In genomic region chr16:87709971-87710370, GRCm38 (mm10) we compare ENCODE assay signal across 22 mouse cellular contexts.
"Had no signal": no experiment of that assay in that cellular context is flagged by ENCODE, and none has a peak within 500 bp of the region (broad histone marks: within the 10 kb centered on the region; RNA-seq: fewer than 3 reads in every experiment).

No protein-coding gene starts in this region.

- H3K9me3 ChIP-seq: heart, embryonic 12.5 days; hindbrain, embryonic 10.5 days; hindbrain, embryonic 12.5 days; intestine, embryonic 15.5 days; limb, embryonic 10.5 days; limb, embryonic 12.5 days had no signal

- H3K9ac ChIP-seq: forebrain, postnatal 0 days; heart, embryonic 12.5 days; hindbrain, embryonic 12.5 days; hindbrain, embryonic 14.5 days; intestine, embryonic 15.5 days; limb, embryonic 12.5 days; liver, embryonic 14.5 days had no signal

- H3K27ac ChIP-seq: heart, adult 2 months; hindbrain, embryonic 10.5 days; hindbrain, embryonic 12.5 days; hindbrain, embryonic 14.5 days; intestine, embryonic 15.5 days; layer of hippocampus, adult 2 months; left cerebral cortex, adult 2 months; limb, embryonic 10.5 days; limb, embryonic 12.5 days; liver, embryonic 14.5 days had no signal

- ATAC-seq: forebrain, postnatal 0 days; hindbrain, embryonic 16.5 days; intestine, embryonic 15.5 days had no signal

- H3K36me3 ChIP-seq: heart, embryonic 12.5 days; hindbrain, embryonic 10.5 days; hindbrain, embryonic 12.5 days; intestine, embryonic 15.5 days; limb, embryonic 10.5 days; limb, embryonic 12.5 days had no signal

- H3K4me2 ChIP-seq: heart, embryonic 12.5 days; hindbrain, embryonic 12.5 days; hindbrain, embryonic 14.5 days; intestine, embryonic 15.5 days; limb, embryonic 12.5 days had no signal

- H3K27me3 ChIP-seq: heart, embryonic 12.5 days; hindbrain, embryonic 12.5 days; intestine, embryonic 15.5 days; limb, embryonic 12.5 days had no signal

- DNase-seq: forebrain, postnatal 0 days; gastrocnemius, postnatal 14 days; gastrocnemius, postnatal 36 days; heart, postnatal 10 days; heart, postnatal 4 days; kidney, adult 18-20 months; kidney, adult 8-10 months; kidney, postnatal 10 days; kidney, postnatal 25 days; kidney, postnatal 4 days had no signal

- H3K4me3 ChIP-seq: heart, adult 2 months; heart, embryonic 12.5 days; hindbrain, embryonic 10.5 days; hindbrain, embryonic 12.5 days; intestine, embryonic 15.5 days; layer of hippocampus, adult 2 months; left cerebral cortex, adult 2 months; limb, embryonic 10.5 days; limb, embryonic 12.5 days had no signal
